Mouse (Mus musculus): ENCODE results near the gene C2cd3.

DNA sequence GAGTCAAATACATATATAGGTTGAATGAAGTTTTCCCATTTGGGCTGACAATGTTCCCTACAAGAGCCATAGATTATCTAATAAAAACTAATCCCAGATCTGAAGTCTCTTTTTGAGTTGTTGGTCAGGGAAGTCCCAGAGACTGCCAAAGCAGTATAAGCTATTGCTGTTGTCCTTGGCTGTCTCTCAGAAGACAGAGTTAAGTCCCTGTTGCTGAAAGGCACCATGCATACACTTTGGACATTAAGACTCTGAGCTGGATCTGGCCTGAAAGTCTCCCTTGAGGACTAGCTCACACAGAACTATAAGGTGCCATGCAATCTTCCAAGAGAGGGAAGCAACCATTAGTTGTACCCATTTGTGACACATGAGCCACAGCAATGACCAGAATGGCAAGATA, 14.2 kb upstream of the C2cd3 start:
- no peak for TF ChIP-seq POLR2A (IDR thresholded peaks at IDR 0.05; ENCODE audit: control insufficient read depth in 1 of 2, insufficient read depth in 1 of 2, low read depth in 1 of 2, low read length in 2 of 2, poor library complexity in 1 of 2)
- no peak for TF ChIP-seq GATA1 (IDR thresholded peaks at IDR 0.05; ENCODE audit: low read depth, low read length)
- no peak for TF ChIP-seq CTCF (IDR thresholded peaks at IDR 0.05 in 2 of 3, conservative IDR thresholded peaks at IDR 0.05 in 1 of 3; ENCODE audit: control insufficient read depth in 1 of 3, insufficient read depth in 1 of 3, low read depth in 2 of 3, low read length in 3 of 3, poor library complexity in 1 of 3, severe bottlenecking in 1 of 3)
- no peak for TF ChIP-seq CHD1 (IDR thresholded peaks at IDR 0.05; ENCODE audit: low read depth, low read length)
- no peak for TF ChIP-seq NELFE (IDR thresholded peaks at IDR 0.05; ENCODE audit: low read depth, low read length)
- TF ChIP-seq CHD2 (IDR thresholded peaks at IDR 0.05; ENCODE audit: low read length), result no peak
- no peak for TF ChIP-seq EP300 (IDR thresholded peaks at IDR 0.05; ENCODE audit: low read depth in 1 of 2, low read length in 2 of 2)
- TF ChIP-seq TBP (IDR thresholded peaks at IDR 0.05; ENCODE audit: low read depth, low read length), result no peak
- TF ChIP-seq TCF12 (IDR thresholded peaks at IDR 0.05; ENCODE audit: low read depth, low read length), result no peak
- no peak for TF ChIP-seq RAD21 (IDR thresholded peaks at IDR 0.05; ENCODE audit: low read depth, low read length)
- TF ChIP-seq ZC3H11A (IDR thresholded peaks at IDR 0.05; ENCODE audit: low read depth, low read length), result no peak
